Mouse (Mus musculus) left cerebral cortex, postnatal 25 days (tissue): ENCODE data around the gene Rab33b. TPM values are rescaled to one million over a fixed set of nuclear protein-coding genes. Genes with fewer than 3 reads are reported as not detected.

ENCODE experiments used
- DNase-seq, 2 experiments: peaks; one replicate each; pipeline ENCODE4 v3.0.0; 2022; ENCODE audit warnings: low spot score in 2 of 2, mixed read lengths in 1 of 2
- intact Hi-C: fragments of 180-260 bp; cut with DNase I; formaldehyde crosslinking; loops from one replicate; pipeline ENCODE4 v1.15.1; 2025
- total RNA-seq, 2 experiments: library from RNA; stranded (reverse); gene quantifications; 2 replicates each; pipeline ENCODE4 v1.2.3; 2021

Rab33b gene
- total RNA-seq, 2 experiments from 2014 or later = 20.4 to 22.5 TPM

DNA sequence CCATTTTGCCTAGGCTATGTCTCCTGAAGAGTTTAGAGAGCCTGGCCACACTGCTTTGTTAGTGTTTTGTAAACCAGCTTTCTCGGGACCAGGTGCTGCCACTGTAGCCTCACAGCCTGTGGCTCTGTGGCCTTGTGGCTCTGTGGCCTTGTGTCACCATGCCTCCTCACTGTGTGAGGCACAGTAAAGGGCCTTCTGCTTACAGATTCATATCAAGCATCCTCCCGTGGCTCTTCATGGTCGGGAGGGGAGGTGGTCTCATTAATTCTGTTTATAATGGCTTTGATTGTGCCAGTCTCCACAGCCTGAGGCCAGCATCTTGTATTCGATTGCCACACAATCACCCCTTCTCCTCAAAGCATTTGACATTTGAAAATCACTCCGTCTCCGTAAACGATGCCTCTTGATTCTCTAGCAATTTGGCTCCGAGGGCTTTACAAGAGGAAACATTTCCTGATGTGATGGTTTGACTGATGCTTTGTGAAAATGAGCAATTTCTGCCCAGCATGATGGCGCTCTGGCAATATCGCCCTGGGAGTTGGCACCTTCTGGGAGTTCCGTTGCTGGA is 20.7 kb downstream of the Rab33b start:
- intact Hi-C loops = no loop called here

DNA sequence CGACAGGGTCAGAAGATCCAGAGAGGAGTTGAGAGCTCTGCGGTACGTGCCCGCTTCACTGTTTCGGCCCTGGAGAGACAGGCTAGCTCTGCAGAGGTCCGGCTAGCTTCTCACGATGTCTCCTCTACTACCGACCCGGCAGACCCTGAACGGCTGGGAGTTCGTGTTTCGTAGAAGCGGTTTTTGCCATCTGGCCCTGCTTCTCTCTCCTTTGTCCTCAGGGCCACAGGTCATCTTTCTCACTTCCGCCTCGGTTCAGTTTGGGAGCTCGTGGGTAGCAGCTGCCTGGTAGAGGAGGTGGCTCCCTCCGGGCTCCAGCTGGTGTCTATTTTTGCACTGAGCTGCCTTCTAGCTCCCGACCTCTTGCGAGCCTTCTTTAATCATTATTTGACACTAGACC is 21.7 kb downstream of the Rab33b start:
- DNase-seq = no peak
- intact Hi-C loops = no loop called here

More for the DNA sequence above, 20.7 kb downstream of the Rab33b start:
- DNase-seq = no peak

DNA sequence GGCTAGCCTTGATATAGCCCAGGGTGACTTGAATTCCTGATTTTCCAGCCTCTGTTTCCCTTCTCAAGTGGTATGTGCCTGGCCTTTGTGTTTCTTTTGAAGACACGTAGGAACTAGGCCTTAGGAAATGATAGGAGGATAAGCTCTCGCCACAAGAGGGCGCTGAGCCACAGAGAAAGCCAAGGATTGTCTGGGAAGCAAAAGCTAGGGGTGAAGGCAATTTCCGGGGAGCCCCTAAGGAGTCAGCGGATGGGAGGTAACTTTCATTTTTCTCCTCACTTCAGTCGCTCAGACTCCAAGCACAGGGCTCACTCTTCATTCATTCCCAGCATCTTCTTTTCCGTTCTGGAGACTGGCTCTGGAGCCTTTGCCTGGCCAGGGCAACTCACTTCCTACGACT is 27.2 kb downstream of the Rab33b start:
- intact Hi-C loops = loop anchor here (5.0 kb wide), 2 partner anchors 51 to 136 kb away; partner anchors contain the start of gene Setd7
- DNase-seq = peak; percentile 72 to 80

DNA sequence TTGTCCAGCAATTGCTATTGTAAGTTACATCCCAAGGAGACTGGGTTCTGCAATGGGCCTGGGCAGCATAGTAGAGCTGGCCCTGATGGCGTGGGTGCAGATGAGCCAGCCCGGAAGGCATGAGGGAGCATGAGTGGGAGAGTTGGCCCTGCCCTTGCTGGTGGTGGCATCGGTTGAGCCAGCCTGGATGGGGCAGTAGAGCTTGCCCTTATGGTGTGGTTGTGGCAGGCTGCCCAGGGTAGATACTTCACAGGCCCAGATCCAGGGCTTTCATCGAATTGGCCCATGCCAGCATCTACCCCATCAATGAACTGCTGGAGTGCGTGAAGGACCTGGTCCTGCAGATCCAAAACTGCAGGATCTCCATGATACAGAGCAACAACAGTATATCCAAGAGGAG is 28.3 kb downstream of the Rab33b start:
- DNase-seq = no peak
- intact Hi-C loops = loop anchor here (5.0 kb wide), 2 partner anchors 50 to 135 kb away; partner anchors contain the start of gene Setd7

DNA sequence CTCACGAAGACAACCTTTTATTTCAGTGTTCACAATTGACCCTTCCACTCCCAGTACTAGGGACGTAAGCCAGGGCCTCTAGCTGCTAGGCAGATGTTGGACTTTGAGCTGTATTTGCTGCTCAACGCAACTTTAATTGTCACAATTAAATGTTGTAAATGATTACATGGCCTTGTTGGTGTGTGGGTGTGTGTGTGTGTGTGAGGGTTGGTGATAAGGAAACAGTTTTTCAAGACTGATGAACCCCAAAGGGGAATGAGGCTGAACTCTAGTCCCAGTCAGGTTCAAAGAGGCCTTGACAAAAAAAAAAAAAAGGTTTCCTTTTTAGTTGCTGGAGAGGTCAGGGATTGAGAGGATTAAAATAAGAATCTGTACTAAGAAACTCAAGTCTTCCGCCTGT is 33.7 kb downstream of the Rab33b start:
- intact Hi-C loops = no loop called here
- DNase-seq = no peak

DNA sequence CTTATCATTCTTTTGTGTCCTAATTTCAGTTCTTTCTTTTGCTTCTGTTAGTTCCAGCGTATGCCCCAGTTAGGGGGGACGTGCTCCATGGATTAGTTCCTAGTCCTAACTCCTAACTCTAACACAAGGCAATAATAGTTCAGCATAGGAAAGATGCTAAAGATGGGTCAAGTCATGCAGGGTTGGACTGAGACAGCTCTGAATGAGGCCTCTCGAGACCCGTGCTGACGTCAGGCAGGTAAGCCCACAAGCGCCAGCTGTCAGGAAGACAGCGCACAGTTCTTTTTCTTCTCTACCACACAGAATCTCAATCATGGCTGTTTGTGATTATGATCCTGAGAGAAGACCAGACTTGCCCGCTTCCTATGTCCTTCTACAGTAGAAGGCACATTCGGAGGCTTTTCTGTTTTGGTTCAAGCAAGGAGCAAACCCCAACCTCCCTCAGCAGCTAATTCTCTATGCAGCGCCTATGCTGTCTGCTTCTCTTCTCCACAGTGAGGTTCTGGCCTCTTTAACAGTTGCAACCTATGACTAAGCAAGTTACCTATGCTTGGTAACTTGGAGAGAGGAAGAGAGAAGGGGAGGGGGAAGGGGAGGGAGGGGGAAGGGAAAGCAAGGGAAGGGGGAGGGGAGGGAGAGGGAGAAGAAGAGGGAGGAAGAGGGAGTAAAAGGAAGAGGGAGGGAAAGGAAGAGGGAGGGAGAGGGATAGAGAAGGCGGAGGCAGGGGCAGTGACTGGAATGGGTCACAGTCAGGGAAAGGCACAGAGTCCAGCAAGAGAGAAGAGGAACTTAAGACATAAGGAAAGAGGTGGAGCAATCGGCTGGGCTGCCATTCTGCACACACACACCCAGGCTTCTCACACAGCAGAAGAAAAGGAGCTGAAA is 34.4 kb downstream of the Rab33b start:
- DNase-seq = no peak
- intact Hi-C loops = no loop called here

DNA sequence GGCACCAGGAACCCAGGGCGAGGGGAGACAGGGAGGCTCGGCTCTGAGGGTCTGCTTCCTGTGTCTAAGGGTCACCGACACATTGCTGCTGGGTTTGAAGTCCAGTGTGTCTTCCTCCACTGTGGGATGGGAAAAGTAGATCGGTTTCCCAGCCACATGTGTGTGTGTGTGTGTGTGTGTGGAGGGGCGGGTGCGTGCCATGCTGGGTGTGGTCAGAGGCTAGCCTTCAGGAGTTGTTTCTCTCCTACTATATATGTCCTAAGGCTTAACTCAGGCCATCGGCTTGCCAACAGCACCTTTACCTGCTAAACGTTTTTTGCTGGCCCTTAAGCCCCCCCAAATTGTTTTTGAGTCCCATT is 35.0 kb downstream of the Rab33b start:
- no peak for DNase-seq
- intact Hi-C loops = no loop called here

DNA sequence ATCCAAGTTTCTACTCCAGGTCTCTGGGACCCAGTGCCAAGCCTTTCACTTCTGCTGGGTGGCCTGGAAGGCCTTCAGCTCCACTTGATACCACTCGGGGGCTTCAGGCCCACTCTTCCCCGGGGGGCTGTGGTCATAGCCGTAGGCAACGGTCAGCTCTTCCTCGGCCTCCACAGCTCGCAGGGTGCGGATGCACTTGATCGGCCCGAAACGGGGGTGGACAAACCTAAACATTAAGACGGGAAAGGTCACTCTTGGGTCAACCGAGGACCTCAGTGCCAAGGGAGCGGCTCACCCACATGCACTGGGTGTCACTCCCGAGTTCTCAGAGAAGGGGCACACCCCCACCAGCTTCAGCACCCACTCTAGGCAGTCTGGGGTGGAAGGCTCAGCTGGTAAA is 37.5 kb downstream of the Rab33b start:
- no peak for DNase-seq
- intact Hi-C loops = no loop called here

DNA sequence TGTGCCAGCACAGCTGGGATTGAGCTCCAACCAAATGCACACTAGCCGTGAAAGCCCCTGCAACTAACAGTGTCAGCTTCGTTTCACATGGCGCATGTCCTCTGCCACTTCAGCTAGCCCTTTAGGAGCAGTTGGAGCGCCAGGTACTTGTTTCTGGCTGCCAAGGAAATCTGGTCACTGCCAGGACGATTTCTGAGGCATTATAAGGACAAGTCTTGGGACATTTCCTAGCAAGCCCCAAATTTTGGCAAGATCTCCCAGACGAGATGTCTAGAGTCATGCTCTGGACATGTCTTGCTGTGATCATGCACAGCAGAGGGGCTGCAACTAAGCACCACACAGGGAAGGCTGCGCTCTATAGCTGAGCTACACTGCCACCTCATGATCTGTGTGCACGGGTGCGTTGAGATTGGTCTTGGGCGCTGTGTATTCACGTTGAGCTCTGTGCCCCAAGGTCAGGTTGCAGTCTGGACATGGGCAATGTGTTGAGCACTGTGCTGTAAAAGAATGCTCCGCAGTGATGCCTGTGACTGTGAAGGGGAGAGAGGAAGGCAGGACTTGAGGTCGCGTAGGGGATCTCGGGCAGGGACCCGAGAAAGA is 41.6 kb downstream of the Rab33b start:
- DNase-seq = no peak
- intact Hi-C loops = no loop called here

DNA sequence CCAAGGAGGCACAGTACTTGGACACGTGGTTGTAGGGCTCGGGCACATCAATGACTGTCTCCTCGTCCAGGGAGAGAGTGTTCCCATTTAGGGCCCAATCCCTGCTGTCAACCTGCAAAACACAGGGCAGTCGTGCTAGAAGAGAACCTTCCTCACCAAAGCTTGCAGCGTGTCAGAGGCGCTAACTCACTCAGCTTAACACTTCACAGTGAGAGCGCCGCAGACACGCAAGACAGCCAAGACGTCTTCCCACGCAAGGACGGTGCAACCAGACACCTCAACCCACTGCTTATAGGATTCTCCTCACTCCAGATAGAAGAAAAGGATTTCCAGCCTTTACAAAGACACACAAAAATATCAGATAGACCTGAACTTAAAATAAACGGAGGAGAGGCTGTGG is 43.2 kb downstream of the Rab33b start:
- peak; percentile 62 to 90 for DNase-seq
- intact Hi-C loops = no loop called here

DNA sequence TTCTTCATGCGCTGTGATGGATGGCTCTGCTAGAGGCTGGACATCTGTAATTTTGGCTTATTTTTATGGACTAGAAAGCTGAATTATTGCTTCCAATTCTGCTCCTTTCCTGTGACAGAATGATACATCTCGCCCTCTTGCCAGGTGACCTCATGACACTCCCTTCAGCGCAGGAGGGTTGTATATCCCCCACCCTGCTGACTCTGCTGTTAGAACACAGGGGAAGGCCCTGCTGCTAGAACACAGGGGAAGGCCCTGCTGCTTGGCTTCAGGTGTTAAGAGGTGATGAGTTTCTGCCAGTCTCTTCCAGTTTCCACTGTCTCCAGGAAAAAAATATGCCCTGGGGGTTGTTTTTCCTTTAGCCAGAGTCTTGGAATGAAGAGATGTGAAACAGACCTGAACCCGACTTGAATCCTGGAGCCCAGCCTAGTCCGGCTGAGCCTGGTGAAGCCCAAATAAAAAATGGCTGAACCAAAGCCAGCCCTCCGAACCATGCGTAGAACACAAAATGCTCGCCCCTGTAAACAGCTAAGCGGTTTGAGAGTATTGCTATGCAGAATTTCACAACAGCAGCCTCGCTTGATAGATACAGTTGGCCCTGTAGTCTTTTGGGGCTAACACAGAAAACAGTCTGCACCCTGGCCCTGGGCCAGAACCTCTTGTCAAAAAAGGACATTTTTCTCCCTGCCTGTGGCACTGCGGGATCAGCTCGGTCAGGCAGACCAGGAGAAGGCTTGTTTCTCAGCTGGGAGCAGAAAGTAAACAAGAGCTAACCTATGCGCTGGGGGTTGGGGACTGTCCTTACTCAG is 48.0 kb downstream of the Rab33b start:
- peak in 1 of 2 experiments; percentile 19 for DNase-seq
- intact Hi-C loops = no loop called here

DNA sequence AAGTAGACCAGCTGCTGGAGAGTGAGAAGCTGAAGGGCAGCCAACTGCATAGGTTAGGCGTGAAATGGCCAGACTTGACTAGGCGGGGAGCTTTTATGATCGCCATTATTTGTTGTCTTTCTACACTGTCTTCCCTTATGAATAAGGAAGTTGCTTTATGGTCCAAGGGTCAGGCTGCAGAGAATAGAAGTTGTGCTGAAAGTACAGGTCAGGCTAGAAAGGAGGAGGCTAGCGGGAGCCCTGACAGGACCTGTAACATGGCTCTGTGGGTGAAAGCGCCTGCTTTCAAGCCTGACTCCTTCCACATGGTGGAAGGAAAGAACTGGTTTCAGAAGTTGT is 48.5 kb downstream of the Rab33b start:
- intact Hi-C loops = no loop called here
- no peak for DNase-seq

DNA sequence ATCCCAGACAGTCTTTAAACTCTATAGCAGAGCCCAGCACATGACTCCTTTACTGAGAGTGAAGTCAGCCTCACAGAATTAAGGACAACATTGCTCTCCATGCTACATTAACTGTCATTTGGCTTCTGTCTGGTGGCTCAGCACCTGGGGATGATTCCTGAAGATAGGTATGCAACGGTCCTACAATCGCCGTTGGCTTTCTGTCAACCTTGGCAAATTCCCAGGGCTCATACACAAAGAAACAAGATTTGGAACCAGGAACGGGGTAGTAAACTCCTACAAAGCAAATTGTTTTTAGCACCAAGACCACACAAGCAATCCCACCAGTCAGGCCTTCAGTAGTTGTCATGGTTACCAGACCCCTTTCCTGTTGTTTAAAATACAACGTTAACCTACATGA is 49.9 kb downstream of the Rab33b start:
- DNase-seq = no peak
- intact Hi-C loops = no loop called here

DNA sequence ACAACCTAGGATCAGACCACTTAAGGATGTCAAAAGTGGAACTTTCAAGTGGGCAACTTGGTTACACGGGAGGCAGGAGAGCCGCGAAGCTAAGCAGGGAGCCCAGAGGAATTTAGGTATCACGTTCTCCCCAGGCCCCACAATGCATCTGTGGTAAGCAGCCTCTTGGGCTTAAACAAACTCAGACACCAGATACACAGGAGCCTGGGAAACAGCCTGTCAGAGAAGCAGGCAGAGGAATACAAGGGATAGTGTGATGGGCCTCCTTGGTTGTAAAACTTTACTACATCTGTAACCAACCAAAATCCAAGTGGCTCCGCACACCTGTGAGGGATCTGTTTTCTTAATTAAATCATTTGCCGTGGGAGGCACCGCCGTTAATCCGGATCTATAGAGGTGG is 50.3 kb downstream of the Rab33b start:
- DNase-seq = no peak
- intact Hi-C loops = no loop called here

DNA sequence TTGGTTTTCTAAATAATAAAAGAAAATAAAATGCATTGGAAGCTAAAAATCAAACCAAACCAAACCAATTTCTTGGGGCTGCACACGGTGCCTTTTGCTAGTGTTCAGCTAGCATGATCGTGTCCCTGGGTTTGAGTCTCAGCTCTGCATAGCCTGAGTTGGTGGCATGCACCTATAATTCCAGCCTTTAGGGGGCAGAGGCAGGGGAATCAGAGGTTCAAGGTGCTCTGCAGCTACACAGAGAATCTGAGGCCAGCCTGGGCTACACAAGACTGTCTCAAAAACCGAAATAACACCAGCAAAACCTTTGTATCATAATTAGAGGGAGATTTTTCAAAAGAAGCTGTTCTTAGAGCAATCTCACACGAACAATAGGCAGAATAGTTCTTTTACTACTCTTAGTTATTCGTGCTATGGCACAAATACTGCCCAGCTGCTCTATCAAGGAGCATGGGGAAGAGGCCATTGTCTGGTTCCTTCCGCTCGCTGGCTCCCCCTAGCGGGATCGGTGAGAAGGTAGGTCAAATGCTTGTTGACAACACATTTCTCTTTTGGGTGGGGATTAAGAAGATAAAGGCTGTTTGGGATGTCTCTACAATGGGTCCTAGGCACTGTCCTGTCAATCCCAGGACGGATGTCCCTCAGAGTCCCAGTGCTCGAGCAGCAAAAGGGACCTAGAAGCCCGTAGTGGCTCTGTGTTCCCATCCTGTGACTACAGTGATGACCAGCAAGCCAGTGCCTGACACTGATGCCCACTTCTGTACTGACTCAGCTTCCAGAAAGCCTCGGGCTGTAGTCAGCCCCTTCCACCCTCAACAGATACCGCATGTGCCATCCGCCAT is 56.1 kb downstream of the Rab33b start:
- DNase-seq = peak in 1 of 2 experiments; percentile 45
- intact Hi-C loops = no loop called here

DNA sequence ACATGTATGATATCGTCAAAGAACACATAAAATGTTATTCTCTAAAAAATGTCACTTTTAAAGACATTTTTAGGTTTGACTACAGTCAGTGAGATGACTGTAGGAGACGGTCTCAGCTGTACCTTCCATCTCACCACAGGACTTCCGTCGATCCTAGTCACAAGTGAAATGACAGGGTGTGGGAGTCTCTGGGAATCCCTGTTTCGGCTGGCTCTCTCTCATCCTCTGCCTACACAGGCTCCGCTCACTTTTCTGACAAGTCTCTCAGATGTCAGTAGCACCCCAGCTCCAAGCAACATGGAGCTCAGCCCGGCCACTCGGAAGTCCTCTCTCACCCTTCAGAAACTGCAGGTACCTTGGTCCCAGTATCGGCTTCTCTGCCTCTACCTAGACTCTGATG is 56.9 kb downstream of the Rab33b start:
- DNase-seq = peak in 1 of 2 experiments; percentile 33
- intact Hi-C loops = no loop called here

DNA sequence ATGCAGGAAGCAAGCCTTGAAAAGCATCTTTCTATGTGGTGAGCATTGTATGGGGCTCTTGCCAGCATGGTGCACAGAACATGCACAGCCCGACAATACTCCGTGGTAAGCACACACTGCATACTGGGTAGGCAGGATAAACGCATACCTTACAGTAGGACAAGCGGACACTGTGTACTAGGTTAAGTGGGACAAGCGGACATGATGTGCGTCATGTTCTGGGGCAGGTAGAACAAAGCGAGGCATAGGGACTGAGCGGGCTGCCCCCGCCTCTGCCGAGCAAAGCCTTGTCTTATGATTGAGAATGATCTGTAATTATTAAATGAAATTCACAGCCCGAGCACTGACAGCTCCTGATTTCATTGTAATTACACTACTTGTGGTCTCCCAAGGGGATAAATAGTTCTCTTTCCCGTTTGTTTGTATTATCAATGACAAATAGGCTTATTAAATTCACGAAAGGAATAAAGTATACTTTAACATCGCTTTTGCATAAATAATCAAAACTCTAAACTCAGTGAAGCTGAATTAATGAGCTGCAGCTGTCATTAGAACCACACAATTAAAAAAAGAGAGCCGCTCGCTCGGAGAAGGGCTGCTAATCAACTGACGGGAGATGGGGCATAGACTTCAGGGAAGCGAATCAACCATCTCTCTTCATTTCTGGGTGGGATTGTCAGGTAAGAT is 60.9 kb downstream of the Rab33b start:
- DNase-seq = no peak
- intact Hi-C loops = no loop called here
